Mouse (Mus musculus) adrenal gland, postnatal 14 days (tissue): ENCODE results near the gene Lnx1. TPM values are rescaled to one million over a fixed set of nuclear protein-coding genes. Genes with fewer than 3 reads are reported as not detected.

Experiments used
- DNase-seq: peaks from one replicate; pipeline ENCODE4 v3.0.0; 2021; ENCODE audit warnings: mixed read lengths
- total RNA-seq: library from RNA; stranded (reverse); gene quantifications from 2 replicates; pipeline ENCODE4 v1.2.3, GENCODE M21; 2021

Gene Lnx1
- total RNA-seq, 1 experiment from 2014 or later, result 5.6 TPM

GRCm38 (mm10) chr5:74697534-74697933 is 5.2 kb downstream of the Lnx1 start:
- no peak for DNase-seq

DNA sequence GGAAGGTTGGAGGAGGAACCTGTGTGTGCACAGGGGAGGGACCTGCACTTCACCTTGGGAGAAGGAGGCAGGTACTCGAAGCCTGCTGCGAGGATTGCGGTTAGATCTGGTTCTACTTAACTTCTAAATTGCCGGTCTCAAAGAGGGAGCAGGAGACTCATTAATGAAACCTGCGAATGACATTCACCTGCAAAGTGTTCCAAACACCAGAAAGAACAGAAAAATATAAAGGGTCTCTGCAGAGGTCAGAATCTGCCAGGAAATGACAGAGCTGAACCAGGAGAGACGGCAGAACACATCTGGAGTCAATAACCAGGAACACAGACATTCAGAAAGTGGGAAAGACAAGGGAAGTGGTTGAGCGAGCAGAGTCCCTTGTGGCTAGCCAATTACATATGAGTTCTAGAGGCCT is 8.3 kb downstream of the Lnx1 start:
- DNase-seq, result no peak

DNA sequence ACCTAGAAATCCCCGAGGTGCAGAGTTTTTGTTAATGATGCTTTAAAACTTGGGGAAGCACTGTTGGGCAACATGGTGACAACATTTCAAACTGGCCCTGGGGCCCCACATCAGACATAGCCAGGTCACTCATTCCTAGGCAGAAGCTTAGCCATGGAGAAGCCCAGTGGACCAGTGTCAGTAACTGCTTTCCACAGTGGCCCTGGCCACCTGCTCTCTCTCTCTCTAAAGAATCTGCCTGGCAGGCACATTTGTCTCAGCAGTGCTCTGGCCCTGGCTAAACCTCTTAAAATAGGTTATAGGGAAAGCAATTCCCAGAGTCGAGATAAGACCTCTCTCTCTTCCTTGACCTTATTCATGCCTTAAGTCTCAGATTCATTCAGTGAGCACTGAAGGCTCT is 8.9 kb downstream of the Lnx1 start:
- no peak for DNase-seq

DNA sequence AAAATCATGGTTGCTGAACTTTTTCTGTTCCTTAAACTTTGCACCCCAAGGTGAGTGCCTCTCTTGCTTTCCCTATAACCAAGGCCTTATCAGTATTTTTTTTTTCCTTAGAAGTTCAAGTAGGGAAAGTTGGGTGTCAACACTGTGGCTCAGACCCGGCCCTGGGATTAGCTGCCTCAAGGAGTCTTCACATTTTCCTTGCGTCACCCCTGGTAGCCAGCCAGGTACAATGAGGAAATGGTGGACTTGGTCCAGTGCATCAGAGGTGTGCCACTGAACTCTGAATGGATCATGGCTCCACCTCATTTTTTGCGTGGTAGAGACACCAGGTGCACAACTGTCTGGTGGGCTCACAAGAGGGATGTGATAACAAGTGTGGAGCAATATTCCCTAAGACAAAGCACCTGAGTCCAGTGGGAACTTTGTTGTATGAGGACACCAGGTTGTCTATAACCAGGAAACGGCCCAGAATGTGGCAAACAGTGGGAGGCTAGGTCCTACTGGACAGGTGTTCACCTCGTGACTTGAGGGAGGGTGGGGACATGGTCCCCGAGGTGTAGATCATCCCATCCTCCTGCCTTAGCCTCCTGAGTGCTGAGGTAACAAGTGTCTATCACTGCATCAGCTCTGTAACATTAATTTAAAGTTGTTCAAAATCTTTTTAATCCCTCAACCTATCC is 10.2 kb downstream of the Lnx1 start:
- peak; percentile 45 for DNase-seq

DNA sequence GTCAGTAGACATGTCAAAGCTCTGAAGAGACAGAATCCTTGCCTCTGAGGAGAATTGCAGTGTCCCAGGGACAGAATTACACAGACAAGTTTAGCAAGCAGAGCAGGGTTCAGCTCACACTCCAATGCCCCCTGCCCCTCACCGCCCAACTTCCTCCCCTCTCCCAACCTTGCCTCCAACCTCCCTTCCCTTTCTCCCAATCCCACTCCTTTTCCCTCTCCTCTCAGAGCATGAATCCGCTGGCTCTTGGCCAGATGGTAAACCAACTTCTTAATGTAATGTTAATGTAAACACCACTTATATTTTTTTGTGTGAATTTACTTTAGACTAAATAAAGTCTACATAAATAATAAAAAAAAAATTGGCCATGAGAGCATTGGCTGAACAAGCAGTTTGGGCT is 13.9 kb downstream of the Lnx1 start:
- DNase-seq, result no peak

- DNase-seq, result no peak
These were observed 17.8 kb downstream of the Lnx1 start for GRCm38 (mm10) chr5:74684944-74685343.

DNA sequence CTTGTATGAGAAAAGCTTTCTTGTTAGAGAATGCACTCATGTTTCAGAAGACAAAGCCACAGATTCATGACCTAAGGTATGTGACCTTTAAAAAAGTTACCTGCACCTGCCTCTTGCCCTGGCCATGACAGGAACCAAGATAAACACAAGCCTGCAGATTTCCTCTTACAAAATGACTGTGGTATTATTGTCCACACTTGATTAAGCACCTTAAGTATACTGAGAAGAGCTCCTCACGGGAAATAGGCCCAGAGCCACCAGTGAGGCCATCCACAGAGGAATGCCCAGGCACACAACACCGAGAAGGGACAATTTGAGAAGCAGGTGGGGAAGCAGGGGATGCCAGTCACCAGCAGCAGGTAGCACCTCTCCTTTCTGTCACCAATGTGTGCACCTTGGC is 18.9 kb downstream of the Lnx1 start:
- no peak for DNase-seq

DNA sequence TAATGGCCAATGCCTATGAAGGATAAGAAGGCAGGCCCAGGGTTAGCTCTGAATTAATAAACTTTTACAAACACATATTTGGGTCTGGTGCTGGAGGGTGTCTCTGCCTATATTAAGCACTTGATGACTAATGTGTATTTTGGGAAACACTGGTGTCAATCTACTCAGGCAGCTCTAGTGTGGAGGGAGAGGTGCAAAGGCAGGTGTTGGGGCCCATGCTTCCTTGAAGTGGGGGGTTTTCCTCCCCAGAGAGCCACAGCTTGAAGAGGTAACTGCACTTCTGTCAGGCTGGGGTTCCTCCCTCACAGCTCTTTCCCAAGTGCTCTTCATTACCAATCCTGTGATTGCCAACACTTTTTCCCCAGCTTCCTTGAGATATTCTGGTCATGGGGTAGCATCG is 20.0 kb downstream of the Lnx1 start:
- no peak for DNase-seq

DNA sequence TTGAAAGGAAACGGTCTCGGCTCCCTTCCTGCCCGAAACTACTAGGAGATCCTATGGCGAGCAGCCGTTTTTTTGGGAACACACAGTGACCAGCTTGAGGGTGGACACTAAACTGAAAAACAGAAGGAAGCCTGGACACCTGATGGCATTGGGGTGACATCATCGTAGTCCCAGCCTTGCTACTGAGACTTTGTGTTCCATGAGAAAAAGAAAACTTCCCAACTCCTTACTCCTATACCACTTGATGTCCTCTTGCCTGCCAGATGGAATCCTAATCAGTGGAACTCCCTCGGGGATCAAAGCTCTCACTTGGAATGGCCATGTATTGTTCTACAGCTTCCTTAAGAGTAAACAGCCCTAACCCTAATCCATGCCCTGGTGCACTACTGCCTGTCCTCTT is 23.1 kb downstream of the Lnx1 start:
- no peak for DNase-seq

DNA sequence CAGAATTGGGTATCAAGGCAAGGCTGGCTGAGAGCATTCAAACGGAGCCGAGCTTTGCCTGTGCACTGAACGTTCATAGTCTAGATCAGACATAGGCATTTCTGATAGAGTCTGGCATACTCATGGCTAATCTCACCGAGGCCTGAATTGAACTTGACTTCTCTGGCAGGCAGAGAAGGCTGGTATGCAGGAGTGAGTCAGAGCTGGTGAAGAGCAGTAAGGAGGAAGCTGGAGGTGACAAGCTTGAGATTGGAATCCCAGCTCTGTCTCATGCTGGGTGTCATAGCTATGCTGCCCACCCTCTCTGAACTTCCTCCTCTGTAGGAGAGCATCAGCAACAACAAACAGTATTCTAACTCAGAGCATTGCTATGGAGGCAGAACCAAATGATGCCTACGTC is 24.0 kb downstream of the Lnx1 start:
- DNase-seq, result no peak

- DNase-seq, result peak; percentile 45
These were observed 25.0 kb downstream of the Lnx1 start for GRCm38 (mm10) chr5:74677399-74678338.

- peak; percentile 14 for DNase-seq
These were observed 30.2 kb downstream of the Lnx1 start for GRCm38 (mm10) chr5:74672556-74672955.

DNA sequence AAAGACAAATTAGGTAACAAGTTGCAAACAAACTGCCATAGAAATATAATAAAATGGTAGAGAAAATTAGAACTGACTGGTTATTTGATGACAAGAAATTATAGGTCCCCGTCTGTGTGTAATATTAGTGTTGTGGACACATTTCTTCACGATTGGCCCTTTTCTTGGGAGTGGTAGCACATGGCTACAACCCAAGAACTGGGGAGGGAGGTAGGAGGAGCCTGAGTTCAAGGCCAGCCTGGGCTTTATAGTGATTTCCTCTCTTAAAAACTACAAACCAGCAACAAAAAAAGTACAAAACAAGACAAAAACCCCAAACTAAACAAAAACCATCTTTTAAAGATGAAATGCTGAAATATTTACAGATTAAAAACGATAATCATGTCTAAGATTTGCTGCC is 31.8 kb downstream of the Lnx1 start:
- DNase-seq, result peak; percentile 31

GRCm38 (mm10) chr5:74669925-74670324 is 32.8 kb downstream of the Lnx1 start:
- no peak for DNase-seq

DNA sequence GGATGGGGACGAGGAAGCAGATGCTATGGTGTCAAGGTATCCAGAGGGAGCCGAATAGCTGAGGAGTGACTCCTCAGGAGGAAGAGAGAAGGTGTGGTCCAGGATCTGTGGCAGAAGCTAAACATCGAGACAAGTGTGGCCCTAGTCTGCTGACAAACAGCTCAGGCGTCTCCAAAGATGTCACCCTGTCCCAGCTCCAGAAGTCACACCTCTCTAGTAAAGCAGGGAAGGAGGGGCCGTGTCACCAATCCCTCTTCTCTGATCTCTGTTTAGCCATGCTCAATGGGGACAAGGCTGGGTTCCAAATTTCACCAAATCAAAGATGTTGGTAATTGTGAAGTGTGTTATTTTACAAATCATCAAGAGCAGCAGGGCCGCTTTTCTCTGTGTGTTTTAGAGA is 33.8 kb downstream of the Lnx1 start:
- DNase-seq, result no peak

DNA sequence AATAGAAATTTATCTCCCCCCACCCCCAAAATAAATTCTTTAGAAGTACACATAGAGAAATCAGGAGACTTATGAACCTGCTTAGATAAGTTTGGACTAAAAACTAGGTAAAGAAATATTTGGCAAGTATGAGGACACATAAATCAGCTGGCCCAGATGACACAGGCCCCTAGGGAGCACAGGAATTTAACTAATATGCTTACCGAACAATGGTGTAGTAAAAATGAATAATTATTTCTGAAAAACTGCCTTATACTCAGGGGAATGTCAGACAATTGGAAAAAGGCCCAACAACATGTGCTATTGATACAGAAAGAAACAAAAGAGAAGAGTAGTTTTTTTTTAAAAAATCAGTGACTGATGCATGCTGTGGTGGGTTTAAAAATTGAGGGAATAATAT is 40.1 kb downstream of the Lnx1 start:
- no peak for DNase-seq

DNA sequence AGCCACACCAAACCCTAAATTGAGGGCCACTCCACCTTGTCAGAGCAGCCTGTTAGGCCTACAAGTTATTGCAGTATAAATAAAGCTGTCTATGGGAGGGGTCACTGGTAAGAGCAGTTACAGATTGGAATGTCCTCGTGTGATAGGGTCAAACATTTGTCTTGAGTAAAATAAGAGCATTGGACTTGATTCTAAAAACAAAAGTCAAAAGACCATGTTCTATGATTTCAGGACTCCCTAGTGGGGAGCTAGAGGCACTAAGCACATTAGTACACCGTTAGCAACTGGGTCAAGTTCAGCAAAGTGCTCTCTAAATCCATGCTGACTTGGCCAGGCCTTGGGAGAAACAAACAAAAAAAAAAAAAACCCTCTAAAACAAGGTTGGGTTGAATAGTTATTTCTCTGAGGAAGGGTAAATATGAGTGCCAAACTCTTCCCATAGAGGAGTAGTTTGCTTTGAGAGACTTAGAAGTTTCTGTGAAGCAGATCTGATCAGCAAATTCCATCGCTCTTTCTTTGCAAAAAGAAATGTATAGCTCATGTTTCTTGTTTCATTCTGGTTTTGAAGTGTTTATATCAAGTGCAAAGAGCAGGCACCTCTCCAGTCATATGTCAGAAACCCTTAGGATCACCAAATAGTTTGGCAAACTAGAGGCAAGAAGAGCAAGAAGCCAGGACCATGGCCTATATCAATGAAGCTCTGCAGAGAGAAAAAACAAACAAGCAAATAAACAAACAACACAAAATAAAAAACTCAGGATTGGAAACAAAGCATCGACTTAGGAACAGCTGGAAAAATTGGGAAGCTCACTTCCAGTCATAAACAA is 40.8 kb downstream of the Lnx1 start:
- DNase-seq, result no peak

DNA sequence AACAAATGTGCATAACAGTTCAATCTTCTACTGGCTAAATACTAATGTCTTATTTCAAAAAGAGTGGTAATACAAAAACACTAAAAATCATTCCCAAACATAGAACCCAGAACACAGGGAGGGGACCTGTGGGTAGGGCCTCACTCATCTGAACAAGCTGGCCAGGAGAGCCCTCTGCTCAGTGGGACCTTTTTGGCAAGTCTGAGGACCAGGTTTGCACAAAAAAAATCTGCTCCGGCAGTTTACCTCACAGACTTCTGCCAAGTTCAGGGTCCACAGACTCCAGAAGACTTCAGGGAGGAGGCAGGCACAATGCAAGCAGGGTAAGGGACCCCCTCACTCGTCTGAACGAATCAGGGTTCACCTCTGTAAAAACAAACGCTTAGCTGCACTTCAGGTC is 42.9 kb downstream of the Lnx1 start:
- no peak for DNase-seq

- DNase-seq, result no peak
These were observed 43.4 kb downstream of the Lnx1 start for GRCm38 (mm10) chr5:74659281-74659680.

DNA sequence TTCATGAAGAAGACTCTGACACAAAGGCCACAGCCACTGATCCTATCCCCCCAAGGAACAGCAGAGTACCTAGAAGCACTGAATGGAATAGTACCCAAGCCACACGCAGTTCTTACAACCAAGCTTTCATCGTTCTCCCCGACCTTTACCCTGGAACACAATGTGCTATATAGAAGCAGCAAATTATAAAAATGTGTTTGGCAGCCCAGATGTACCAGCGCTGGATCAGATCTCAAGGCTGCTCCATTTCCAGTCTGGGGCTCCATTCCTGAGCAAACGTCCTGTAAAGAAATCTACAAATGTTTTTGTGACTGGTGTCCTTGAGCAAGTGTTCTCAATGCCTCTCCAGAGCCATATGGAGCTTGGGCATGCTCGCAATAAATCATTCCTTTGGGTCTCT is 44.8 kb downstream of the Lnx1 start:
- DNase-seq, result no peak

DNA sequence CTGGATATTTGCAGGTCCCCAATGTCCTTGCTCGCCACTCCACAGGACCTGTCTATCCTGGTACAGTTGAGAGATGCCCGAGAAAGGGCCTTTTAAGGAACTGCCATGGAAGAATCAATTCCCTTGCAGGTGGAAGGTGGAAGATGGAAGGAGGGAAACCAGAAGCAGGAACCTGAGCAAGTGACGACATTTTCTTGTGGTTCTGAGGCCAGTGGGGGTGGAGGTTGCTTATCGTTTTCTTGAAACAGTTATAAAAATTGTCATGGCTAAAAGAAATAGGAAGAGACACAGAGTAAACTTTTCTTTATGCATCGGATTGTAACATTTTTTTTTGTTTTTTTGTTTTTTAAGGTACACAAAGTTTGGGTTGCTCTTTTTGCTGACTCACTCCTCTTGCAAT is 46.3 kb downstream of the Lnx1 start:
- no peak for DNase-seq

DNA sequence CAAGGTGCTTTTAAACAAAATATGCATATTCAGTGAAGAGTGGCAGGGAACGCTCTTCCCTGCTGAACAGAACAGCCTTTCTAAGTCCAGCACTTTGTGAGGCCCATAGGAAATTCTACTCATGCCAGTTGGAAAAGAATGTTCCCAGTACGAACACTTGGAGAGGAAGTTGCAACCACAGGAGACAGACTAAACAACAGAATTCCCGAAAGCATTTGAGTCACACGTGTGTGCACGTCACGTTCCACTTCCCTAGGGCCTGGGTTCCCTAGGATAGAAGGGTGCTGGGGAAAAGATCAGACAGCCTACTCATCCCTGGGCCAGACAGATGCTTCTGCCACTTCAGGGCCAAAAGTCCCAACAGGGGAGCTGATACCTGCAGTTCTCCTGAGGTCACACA is 48.2 kb downstream of the Lnx1 start:
- DNase-seq, result no peak

GRCm38 (mm10) chr5:74653766-74654165 is 48.9 kb downstream of the Lnx1 start:
- no peak for DNase-seq
